In genomic region chr17:11795979-11796378, GRCm38 (mm10) we compare ENCODE assay signal across 16 mouse cellular contexts.
"Had no signal": no experiment of that assay in that cellular context is flagged by ENCODE, and none has a peak within 500 bp of the region (broad histone marks: within the 10 kb centered on the region; RNA-seq: fewer than 3 reads in every experiment).

No protein-coding gene starts in this region.

- H3K27me3 ChIP-seq: neural tube, embryonic 12.5 days; neural tube, embryonic 13.5 days; neural tube, embryonic 15.5 days; stomach, embryonic 15.5 days had no signal

- H3K36me3 ChIP-seq: neural tube, embryonic 12.5 days; neural tube, embryonic 13.5 days; neural tube, embryonic 15.5 days; stomach, embryonic 15.5 days had no signal

- H3K4me1 ChIP-seq: neural tube, embryonic 12.5 days; neural tube, embryonic 13.5 days; neural tube, embryonic 15.5 days; stomach, embryonic 15.5 days had no signal

- H3K9ac ChIP-seq: neural tube, embryonic 12.5 days; neural tube, embryonic 13.5 days; neural tube, embryonic 15.5 days; stomach, embryonic 15.5 days had no signal

- H3K27ac ChIP-seq: neural tube, embryonic 12.5 days; neural tube, embryonic 13.5 days; neural tube, embryonic 15.5 days; stomach, embryonic 15.5 days; stomach, postnatal 0 days had no signal

- H3K4me3 ChIP-seq: neural tube, embryonic 12.5 days; neural tube, embryonic 13.5 days; neural tube, embryonic 15.5 days; stomach, embryonic 15.5 days had no signal

- DNase-seq: retina, postnatal 1 day; right cerebral cortex, adult 18-20 months; right cerebral cortex, postnatal 14 days; right cerebral cortex, postnatal 25 days; spleen, adult 18-20 months; thymus, adult 18-20 months; thymus, adult 2 months; thymus, postnatal 14 days; thymus, postnatal 25 days; thymus, postnatal 36 days; thymus, postnatal 4 days had no signal

- H3K9me3 ChIP-seq: neural tube, embryonic 12.5 days; neural tube, embryonic 13.5 days; neural tube, embryonic 15.5 days; stomach, embryonic 15.5 days had no signal
